Mouse (Mus musculus) myocyte (in vitro differentiated cells): ENCODE measurements at regions not wholly inside any gene's neighbourhood (a gene's known extent, or its start where the extent isn't known, plus 50 kb on each side); places are given as distances from the start of the nearest gene placed in this dataset.
A peak's percentile ranks its signal among the peaks of the same experiment; 100 is the strongest.

Experiments used
- H3K27me3 ChIP-seq: one replicate; pipeline ENCODE4 v1.6.1; 2011; ENCODE audit not compliant: control insufficient read depth, insufficient read depth, insufficient read length
- H3K36me3 ChIP-seq: one replicate; pipeline ENCODE4 v1.6.1; 2011; ENCODE audit not compliant: control insufficient read depth, insufficient read depth
- H3K4me2 ChIP-seq: one replicate; pipeline ENCODE4 v1.6.1; 2011; ENCODE audit warnings: low read depth, control low read depth
- H3K4me3 ChIP-seq: one replicate; pipeline ENCODE4 v1.5.1; 2011; ENCODE audit warnings: mild to moderate bottlenecking, control low read depth, moderate library complexity
- H3K79me2 ChIP-seq: one replicate; pipeline ENCODE4 v1.6.1; 2011; ENCODE audit not compliant: control insufficient read depth, insufficient read depth
- H3ac ChIP-seq: one replicate; pipeline ENCODE4 v1.6.1; 2011; ENCODE audit not compliant: control insufficient read depth, insufficient read length
- CEBPB ChIP-seq: IDR thresholded peaks from 2 replicates; pipeline ENCODE4 v1.6.1; 2011; ENCODE audit warnings: mild to moderate bottlenecking, moderate library complexity; ENCODE audit not compliant: poor library complexity, insufficient read depth, severe bottlenecking
- E2F4 ChIP-seq: IDR thresholded peaks from one replicate; pipeline ENCODE4 v1.6.1; 2011; ENCODE audit warnings: mild to moderate bottlenecking, control low read depth, moderate library complexity; ENCODE audit not compliant: insufficient read depth
- MAX ChIP-seq: IDR thresholded peaks from one replicate; pipeline ENCODE4 v1.6.1; 2011; ENCODE audit warnings: low read depth, mild to moderate bottlenecking, control low read depth
- MYOD1 ChIP-seq, 3 experiments: IDR thresholded peaks; one replicate each; pipeline ENCODE4 v1.6.1; 2011; ENCODE audit warnings: control low read depth in 2 of 3, low read depth in 2 of 3, mild to moderate bottlenecking in 2 of 3, moderate library complexity in 1 of 3; ENCODE audit not compliant: insufficient read length in 2 of 3, control insufficient read depth in 1 of 3
- MYOG ChIP-seq, 3 experiments: IDR thresholded peaks; one replicate each; pipeline ENCODE4 v1.6.1; 2011; ENCODE audit warnings: control low read depth in 2 of 3, low read depth in 2 of 3, mild to moderate bottlenecking in 2 of 3; ENCODE audit not compliant: insufficient read length in 2 of 3, control insufficient read depth in 1 of 3, insufficient read depth in 1 of 3
- POLR2A ChIP-seq: IDR thresholded peaks from one replicate; pipeline ENCODE4 v1.6.1; 2011; ENCODE audit warnings: low read depth, mild to moderate bottlenecking, control low read depth, moderate library complexity; ENCODE audit not compliant: insufficient read length
- POLR2AphosphoS2 ChIP-seq: IDR thresholded peaks from one replicate; pipeline ENCODE4 v1.6.1; 2011; ENCODE audit warnings: low read depth, control low read depth; ENCODE audit not compliant: insufficient read length
- REST ChIP-seq: IDR thresholded peaks from one replicate; pipeline ENCODE4 v1.6.1; 2011; ENCODE audit warnings: mild to moderate bottlenecking, control low read depth, moderate library complexity; ENCODE audit not compliant: insufficient read depth, insufficient read length
- SRF ChIP-seq: IDR thresholded peaks from one replicate; pipeline ENCODE4 v1.6.1; 2011; ENCODE audit warnings: low read depth; ENCODE audit not compliant: control insufficient read depth, insufficient read length
- TCF12 ChIP-seq: IDR thresholded peaks from one replicate; pipeline ENCODE4 v1.6.1; 2011; ENCODE audit warnings: mild to moderate bottlenecking, control low read depth; ENCODE audit not compliant: poor library complexity, insufficient read depth, severe bottlenecking
- TCF3 ChIP-seq: IDR thresholded peaks from one replicate; pipeline ENCODE4 v1.6.1; 2011; ENCODE audit warnings: low read depth, control low read depth; ENCODE audit not compliant: insufficient read length
- USF1 ChIP-seq: IDR thresholded peaks from one replicate; pipeline ENCODE4 v1.6.1; 2011; ENCODE audit warnings: low read depth, mild to moderate bottlenecking, control low read depth, moderate library complexity

DNA sequence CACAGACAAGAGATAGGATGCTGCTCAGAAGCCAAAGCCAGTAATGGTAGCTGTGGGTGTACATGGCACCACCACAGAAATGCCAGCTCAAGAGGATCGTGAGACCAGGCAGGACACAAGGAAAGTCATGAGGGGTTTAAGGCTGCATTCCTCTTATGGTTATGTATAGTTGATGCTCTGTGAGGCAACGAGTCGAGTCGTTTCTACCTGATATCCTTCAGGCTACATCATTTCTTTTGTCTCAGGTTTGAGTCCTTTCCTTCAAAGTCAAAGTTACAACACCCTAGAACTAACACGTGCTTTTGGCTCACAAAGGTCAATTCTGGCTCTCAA lies 317.8 kb downstream of the Sorl1 start:
- Histone ChIP-seq H3ac (no peak overlapping the region), H3K36me3 (no peaks in the 10 kb centered on the region), H3K4me2 (no peak overlapping the region), H3K79me2 (no peaks in the 10 kb centered on the region), H3K27me3 (no peaks in the 10 kb centered on the region), H3K4me3 (no peak overlapping the region)
- TF ChIP-seq TCF12 (no peak), TCF3 (no peak), MYOD1 (IDR thresholded peaks at IDR 0.05; ENCODE audit: control insufficient read depth in 1 of 3, insufficient read length in 2 of 3, low read depth in 2 of 3) (no peak), MYOG (IDR thresholded peaks at IDR 0.05; ENCODE audit: control insufficient read depth in 1 of 3, insufficient read depth in 1 of 3, insufficient read length in 2 of 3, low read depth in 2 of 3) (no peak), SRF (no peak), POLR2A (no peak), USF1 (no peak), MAX (no peak), REST (no peak), CEBPB (no peak), E2F4 (no peak), POLR2AphosphoS2 (no peak)

DNA sequence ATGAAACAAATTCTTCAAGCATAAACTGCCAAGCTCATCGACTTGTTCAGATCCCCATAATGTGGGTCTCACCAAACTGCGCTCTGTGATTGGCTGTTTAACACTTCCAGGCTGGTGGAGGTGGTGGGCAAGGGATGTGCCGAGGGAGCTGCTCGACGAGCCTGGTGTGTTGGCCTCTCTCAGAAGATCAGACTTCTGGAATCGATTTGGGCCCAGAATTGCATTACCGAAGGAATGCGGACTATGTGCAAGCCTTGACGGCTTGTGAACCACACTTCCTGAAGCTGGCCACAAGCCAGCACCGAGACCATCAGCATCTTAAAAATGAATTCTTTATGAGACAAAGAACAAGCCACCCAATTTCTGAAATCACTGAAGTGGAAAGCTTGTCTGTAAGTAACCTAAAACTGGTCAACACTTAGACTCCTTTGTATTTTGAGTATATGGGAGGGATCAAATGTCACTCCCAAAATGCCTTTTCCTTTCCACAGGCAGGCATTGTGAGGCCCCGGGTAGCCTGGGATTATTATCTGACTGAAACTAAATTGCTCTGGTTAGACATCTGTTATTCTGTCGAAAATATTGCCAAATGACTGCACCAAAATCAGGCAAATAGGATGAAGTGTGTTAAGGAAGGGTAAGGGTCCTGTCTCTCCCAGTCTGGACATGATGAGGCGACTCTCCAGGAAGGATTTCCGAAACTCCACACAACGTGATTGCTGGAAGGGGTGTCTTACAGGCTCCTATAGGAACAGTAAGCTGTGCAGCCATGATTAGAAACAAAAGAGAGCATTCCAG lies 318.4 kb downstream of the Sorl1 start:
- Histone ChIP-seq H3K4me3 (no peak overlapping the region), H3ac (no peak overlapping the region), H3K27me3 (no peaks in the 10 kb centered on the region), H3K79me2 (no peaks in the 10 kb centered on the region), H3K4me2 (no peak overlapping the region), H3K36me3 (no peaks in the 10 kb centered on the region)
- TF ChIP-seq TCF3 = no peak
- TF ChIP-seq MYOD1 (IDR thresholded peaks at IDR 0.05; ENCODE audit: control insufficient read depth in 1 of 3, insufficient read length in 2 of 3, low read depth in 2 of 3) = no peak
- TF ChIP-seq POLR2A = no peak
- TF ChIP-seq MYOG (IDR thresholded peaks at IDR 0.05; ENCODE audit: control insufficient read depth in 1 of 3, insufficient read depth in 1 of 3, insufficient read length in 2 of 3, low read depth in 2 of 3) = no peak
- TF ChIP-seq REST = no peak
- TF ChIP-seq TCF12 = no peak
- no peak for TF ChIP-seq CEBPB
- TF ChIP-seq USF1 = no peak
- TF ChIP-seq POLR2AphosphoS2 = no peak
- no peak for TF ChIP-seq SRF
- no peak for TF ChIP-seq MAX
- no peak for TF ChIP-seq E2F4

DNA sequence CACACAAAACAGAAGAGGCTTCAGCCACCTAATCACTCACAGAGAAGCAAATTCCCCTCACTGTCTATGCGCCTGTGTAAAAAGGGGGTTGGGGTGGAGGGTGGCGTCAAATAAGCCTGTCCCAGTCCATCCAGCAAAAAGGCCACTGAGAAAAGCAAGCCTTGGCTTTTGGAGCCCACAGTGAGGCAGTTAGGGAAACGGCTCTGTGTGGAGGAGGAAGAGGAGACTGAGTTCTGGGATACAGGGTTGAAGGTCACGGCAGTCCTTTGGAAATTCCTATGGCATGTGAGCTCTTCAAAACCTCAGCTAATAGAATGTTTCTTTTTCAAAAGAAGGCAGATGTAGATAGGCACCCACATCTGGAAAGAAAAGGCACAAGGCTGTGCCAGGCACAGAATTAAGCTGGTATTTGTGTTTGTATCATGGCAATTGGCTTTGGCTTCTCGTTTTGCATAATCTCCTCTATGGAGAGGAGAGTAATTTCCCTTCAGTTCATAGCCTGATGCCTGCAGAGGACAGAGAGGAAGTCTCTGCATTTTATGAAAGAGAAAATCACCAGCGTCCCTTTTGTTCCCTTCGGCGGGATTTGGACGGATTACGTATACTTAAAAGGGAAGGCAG lies 319.3 kb downstream of the Sorl1 start:
- no peaks in the 10 kb centered on the region for H3K36me3 ChIP-seq
- H3ac ChIP-seq = no peak overlapping the region
- no peak for TF ChIP-seq USF1
- TF ChIP-seq MYOD1 (IDR thresholded peaks at IDR 0.05; ENCODE audit: control insufficient read depth in 1 of 3, insufficient read length in 2 of 3, low read depth in 2 of 3) = no peak
- TF ChIP-seq POLR2A = no peak
- no peak for TF ChIP-seq REST
- TF ChIP-seq MYOG (IDR thresholded peaks at IDR 0.05; ENCODE audit: control insufficient read depth in 1 of 3, insufficient read depth in 1 of 3, insufficient read length in 2 of 3, low read depth in 2 of 3) = no peak
- TF ChIP-seq TCF12 = no peak
- no peak for TF ChIP-seq CEBPB
- TF ChIP-seq SRF = no peak
- no peak for TF ChIP-seq E2F4
- TF ChIP-seq MAX = no peak
- no peak for TF ChIP-seq TCF3
- TF ChIP-seq POLR2AphosphoS2 = no peak
- no peak overlapping the region for H3K4me3 ChIP-seq
- no peaks in the 10 kb centered on the region for H3K79me2 ChIP-seq
- H3K4me2 ChIP-seq = no peak overlapping the region
- no peaks in the 10 kb centered on the region for H3K27me3 ChIP-seq

DNA sequence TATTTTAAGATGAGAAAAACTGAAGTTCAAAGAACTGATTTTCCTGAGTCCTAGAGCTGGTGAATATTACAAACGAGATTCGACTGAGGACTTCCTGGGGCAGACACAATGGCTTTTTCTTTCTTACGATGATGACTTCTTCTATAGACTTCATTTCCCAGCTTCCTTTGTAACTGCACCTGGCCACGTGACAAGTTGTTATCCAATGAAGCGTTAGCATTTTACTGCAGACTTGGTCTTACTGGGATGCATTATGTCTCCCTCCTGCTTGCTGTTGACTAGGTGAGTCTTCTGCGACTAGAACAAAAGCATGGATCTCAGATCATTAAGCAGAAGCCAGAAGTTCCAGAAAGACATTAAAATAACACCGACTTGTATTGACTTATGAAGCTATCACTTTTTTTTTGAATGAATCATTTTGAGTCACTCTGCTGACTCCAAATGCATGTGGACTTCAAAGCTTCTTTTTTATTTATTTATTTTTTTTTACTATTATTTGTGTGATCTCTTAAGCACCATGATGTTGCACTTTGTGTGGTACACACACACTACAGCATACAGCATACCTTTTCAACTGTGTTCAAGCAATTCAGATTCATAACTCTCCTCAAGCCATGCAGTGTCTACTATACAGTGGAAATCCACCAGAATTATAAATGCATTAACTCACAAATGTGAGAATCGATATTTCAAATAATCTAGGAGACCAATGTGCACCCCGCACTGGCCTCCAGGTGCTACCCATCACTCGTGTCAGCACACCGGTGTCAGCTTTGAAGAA lies 320.2 kb downstream of the Sorl1 start:
- Histone ChIP-seq H3K27me3 (no peaks in the 10 kb centered on the region), H3K36me3 (no peaks in the 10 kb centered on the region), H3K4me3 (no peak overlapping the region), H3K4me2 (no peak overlapping the region), H3K79me2 (no peaks in the 10 kb centered on the region), H3ac (no peak overlapping the region)
- TF ChIP-seq MYOG (IDR thresholded peaks at IDR 0.05; ENCODE audit: control insufficient read depth in 1 of 3, insufficient read depth in 1 of 3, insufficient read length in 2 of 3, low read depth in 2 of 3) (no peak), USF1 (peak; percentile 64)
